Mouse (Mus musculus) hindbrain, embryonic 16.5 days (tissue): Measurements from ENCODE around the gene Il1rl1. TPM values are rescaled to one million over a fixed set of nuclear protein-coding genes. Genes with fewer than 3 reads are reported as not detected.

Experiments
- ATAC-seq: fragments of 200-750 bp; cut with Nextera tagmentation; 2 replicates; pipeline ENCODE4 v1.8.0; 2017; ENCODE audit warnings: moderate TSS enrichment, moderate library complexity
- H3K27ac ChIP-seq: fragments of 300-500 bp; sonication (generic); 2 replicates; pipeline ENCODE4 v1.5.1; 2014; ENCODE audit warnings: low read depth, mild to moderate bottlenecking, control low read depth, low read length, moderate library complexity
- H3K27me3 ChIP-seq: fragments of 300-500 bp; sonication (generic); replicated peaks from 2 replicates; pipeline ENCODE4 v1.6.1; 2014; ENCODE audit warnings: low read length; ENCODE audit not compliant: control insufficient read depth, insufficient read depth
- H3K36me3 ChIP-seq: fragments of 300-500 bp; sonication (generic); 2 replicates; pipeline ENCODE4 v1.6.1; 2014; ENCODE audit warnings: mild to moderate bottlenecking, low read length, moderate library complexity, mixed read lengths; ENCODE audit not compliant: control insufficient read depth, insufficient read depth
- H3K4me1 ChIP-seq: fragments of 300-500 bp; sonication (generic); 2 replicates; pipeline ENCODE4 v1.6.1; 2014; ENCODE audit warnings: low read depth, low read length; ENCODE audit not compliant: control insufficient read depth, insufficient read depth
- H3K4me2 ChIP-seq: fragments of 300-500 bp; sonication (generic); 2 replicates; pipeline ENCODE4 v1.6.1; 2014; ENCODE audit warnings: mild to moderate bottlenecking, low read length, control low read depth, moderate library complexity
- H3K4me3 ChIP-seq: fragments of 300-500 bp; sonication (generic); 2 replicates; pipeline ENCODE4 v1.5.1; 2014; ENCODE audit warnings: mild to moderate bottlenecking, low read length, control low read depth, moderate library complexity
- H3K9ac ChIP-seq: fragments of 300-500 bp; sonication (generic); 2 replicates; pipeline ENCODE4 v1.6.1; 2014; ENCODE audit warnings: low read depth, mild to moderate bottlenecking, control low read depth, low read length, moderate library complexity
- H3K9me3 ChIP-seq: fragments of 300-500 bp; sonication (generic); 2 replicates; pipeline ENCODE4 v1.6.1; 2014; ENCODE audit warnings: mild to moderate bottlenecking, low read length, moderate library complexity; ENCODE audit not compliant: control insufficient read depth
- WGBS: fragments of 180-500 bp; shearing (Covaris S2); extraction: QIAGEN DNeasy Blood & Tissue Kit; methylation state at CpG from one replicate; pipeline ENCODE4 v1.1.7; 2014; 5-methylcytosine and 5-hydroxymethylcytosine counted together
- polyA plus RNA-seq: library from polyadenylated mRNA; unstranded; fragments of >200 nt; fragmentation: Nextera tagmentation; extraction: Ambion mirVana; gene quantifications from 2 replicates; pipeline ENCODE4 v1.2.1, GENCODE M21; 2015

Gene Il1rl1
- polyA plus RNA-seq, 1 experiment from 2014 or later = 0.08 TPM

DNA sequence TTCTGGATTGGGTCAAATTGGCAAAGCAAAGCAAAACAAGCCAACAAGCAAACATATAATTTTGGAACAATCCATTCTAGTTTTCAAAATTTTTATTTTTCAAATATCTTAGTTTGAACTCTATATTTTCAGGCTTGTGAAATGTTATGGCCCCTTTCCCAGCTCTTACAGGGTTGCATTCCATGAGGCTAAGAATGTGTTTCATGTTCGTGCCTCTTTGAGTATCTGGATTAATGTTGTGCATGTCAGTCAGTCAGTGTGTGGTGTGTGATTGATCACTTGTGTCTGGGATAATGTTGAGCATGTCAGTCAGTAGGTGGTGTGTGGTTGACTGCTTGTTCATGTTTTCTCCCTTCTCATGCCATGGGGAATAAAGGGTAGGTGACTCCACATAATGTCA is 1.5 kb upstream of the Il1rl1 start:
- H3K9ac ChIP-seq = no peak overlapping the region
- no peak overlapping the region for H3K4me3 ChIP-seq
- ATAC-seq = no peak

GRCm38 (mm10) chr1:40430143-40430834 is 919 bp downstream of the Il1rl1 start:
- H3K27me3 ChIP-seq = no peaks in the 10 kb centered on the region
- no peaks in the 10 kb centered on the region for H3K9me3 ChIP-seq
- H3K4me2 ChIP-seq = no peak overlapping the region
- no peak overlapping the region for H3K4me3 ChIP-seq
- no peak overlapping the region for H3K27ac ChIP-seq
- 80% methylated on average over 4 of the region's 4 CpGs for WGBS
- no peak overlapping the region for H3K9ac ChIP-seq
- no peak for ATAC-seq
- no peaks in the 10 kb centered on the region for H3K36me3 ChIP-seq
- H3K4me1 ChIP-seq = no peaks in the 10 kb centered on the region

More for the DNA sequence above, 1.5 kb upstream of the Il1rl1 start:
- Histone ChIP-seq H3K4me1 (no peaks in the 10 kb centered on the region), H3K27me3 (no peaks in the 10 kb centered on the region), H3K27ac (no peak overlapping the region), H3K36me3 (no peaks in the 10 kb centered on the region), H3K9me3 (no peaks in the 10 kb centered on the region), H3K4me2 (no peak overlapping the region)
- WGBS = 82% methylated on average over 1 of the region's 1 CpGs

DNA sequence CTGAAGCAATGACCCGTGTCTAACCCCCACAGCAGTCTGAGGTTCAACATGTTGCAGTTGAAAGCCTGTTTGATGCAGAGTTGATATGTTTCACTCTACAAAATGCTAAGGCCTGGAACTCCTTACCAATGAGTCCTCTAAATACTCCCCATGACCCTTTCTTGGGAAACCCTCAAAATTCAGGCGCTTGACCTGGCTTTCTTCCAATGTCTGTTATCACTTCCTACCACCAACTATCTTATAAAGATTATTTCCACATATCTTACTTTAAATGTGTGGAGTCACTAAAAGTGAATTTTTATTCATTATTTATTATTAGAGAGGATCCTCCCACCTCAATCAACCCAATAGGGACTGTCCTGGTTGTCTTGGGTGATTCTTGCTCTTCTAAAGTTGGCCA is 2.8 kb downstream of the Il1rl1 start:
- no peak overlapping the region for H3K27ac ChIP-seq
- 93% methylated on average over 2 of the region's 2 CpGs for WGBS
- H3K36me3 ChIP-seq = no peaks in the 10 kb centered on the region
- no peak overlapping the region for H3K4me3 ChIP-seq
- no peak overlapping the region for H3K9ac ChIP-seq
- no peaks in the 10 kb centered on the region for H3K4me1 ChIP-seq
- H3K27me3 ChIP-seq = no peaks in the 10 kb centered on the region
- ATAC-seq = no peak
- H3K9me3 ChIP-seq = no peaks in the 10 kb centered on the region
- no peak overlapping the region for H3K4me2 ChIP-seq

- H3K36me3 ChIP-seq = no peaks in the 10 kb centered on the region
- no peaks in the 10 kb centered on the region for H3K27me3 ChIP-seq
- no peaks in the 10 kb centered on the region for H3K4me1 ChIP-seq
- H3K9ac ChIP-seq = no peak overlapping the region
- 81% methylated on average over 3 of the region's 3 CpGs for WGBS
- H3K9me3 ChIP-seq = no peaks in the 10 kb centered on the region
- no peak overlapping the region for H3K4me2 ChIP-seq
- ATAC-seq = no peak
- H3K27ac ChIP-seq = no peak overlapping the region
- no peak overlapping the region for H3K4me3 ChIP-seq
Measured at GRCm38 (mm10) chr1:40435936-40436335, 6.6 kb downstream of the Il1rl1 start.

- no peak for ATAC-seq
- Histone ChIP-seq H3K4me3 (no peak overlapping the region), H3K4me2 (no peak overlapping the region)
Measured at GRCm38 (mm10) chr1:40437340-40437739, 8.0 kb downstream of the Il1rl1 start.

DNA sequence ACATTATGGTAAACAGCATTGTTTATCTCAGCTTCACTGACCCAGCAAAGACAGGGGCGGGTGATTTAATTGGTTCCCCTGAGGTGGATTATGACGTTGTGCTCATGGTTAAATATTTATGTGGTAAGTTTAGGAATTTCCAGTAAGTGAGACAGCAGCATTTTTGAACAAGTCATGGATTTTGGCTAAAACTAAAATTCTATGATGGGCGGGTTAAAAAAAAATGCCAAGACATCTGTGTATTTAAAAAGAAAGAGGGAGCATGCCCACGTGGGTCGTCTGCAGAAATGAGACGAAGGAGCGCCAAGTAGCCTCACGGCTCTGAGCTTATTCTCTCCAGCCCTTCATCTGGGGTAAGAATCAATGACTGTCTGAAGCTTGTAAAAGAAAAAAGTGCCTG is 10.1 kb downstream of the Il1rl1 start:
- no peak overlapping the region for H3K4me2 ChIP-seq
- no peaks in the 10 kb centered on the region for H3K9me3 ChIP-seq
- H3K4me3 ChIP-seq = no peak overlapping the region
- 79% methylated on average over 8 of the region's 8 CpGs for WGBS
- no peak for ATAC-seq
- no peaks in the 10 kb centered on the region for H3K4me1 ChIP-seq
- H3K27me3 ChIP-seq = no peaks in the 10 kb centered on the region
- no peak overlapping the region for H3K27ac ChIP-seq
- H3K9ac ChIP-seq = no peak overlapping the region
- H3K36me3 ChIP-seq = no peaks in the 10 kb centered on the region

More at GRCm38 (mm10) chr1:40437340-40437739, 8.0 kb downstream of the Il1rl1 start:
- 97% methylated on average over 2 of the region's 2 CpGs for WGBS
- no peak overlapping the region for H3K9ac ChIP-seq
- no peaks in the 10 kb centered on the region for H3K27me3 ChIP-seq
- no peaks in the 10 kb centered on the region for H3K36me3 ChIP-seq
- H3K9me3 ChIP-seq = no peaks in the 10 kb centered on the region
- H3K27ac ChIP-seq = no peak overlapping the region
- H3K4me1 ChIP-seq = no peaks in the 10 kb centered on the region

- H3K4me2 ChIP-seq = no peak overlapping the region
- no peak overlapping the region for H3K9ac ChIP-seq
- H3K4me3 ChIP-seq = no peak overlapping the region
- WGBS = 87% methylated on average over 3 of the region's 3 CpGs
- H3K36me3 ChIP-seq = no peaks in the 10 kb centered on the region
- no peaks in the 10 kb centered on the region for H3K4me1 ChIP-seq
- no peaks in the 10 kb centered on the region for H3K9me3 ChIP-seq
- H3K27me3 ChIP-seq = no peaks in the 10 kb centered on the region
- H3K27ac ChIP-seq = no peak overlapping the region
- ATAC-seq = no peak
Measured at GRCm38 (mm10) chr1:40444800-40445199, 15.4 kb downstream of the Il1rl1 start.

DNA sequence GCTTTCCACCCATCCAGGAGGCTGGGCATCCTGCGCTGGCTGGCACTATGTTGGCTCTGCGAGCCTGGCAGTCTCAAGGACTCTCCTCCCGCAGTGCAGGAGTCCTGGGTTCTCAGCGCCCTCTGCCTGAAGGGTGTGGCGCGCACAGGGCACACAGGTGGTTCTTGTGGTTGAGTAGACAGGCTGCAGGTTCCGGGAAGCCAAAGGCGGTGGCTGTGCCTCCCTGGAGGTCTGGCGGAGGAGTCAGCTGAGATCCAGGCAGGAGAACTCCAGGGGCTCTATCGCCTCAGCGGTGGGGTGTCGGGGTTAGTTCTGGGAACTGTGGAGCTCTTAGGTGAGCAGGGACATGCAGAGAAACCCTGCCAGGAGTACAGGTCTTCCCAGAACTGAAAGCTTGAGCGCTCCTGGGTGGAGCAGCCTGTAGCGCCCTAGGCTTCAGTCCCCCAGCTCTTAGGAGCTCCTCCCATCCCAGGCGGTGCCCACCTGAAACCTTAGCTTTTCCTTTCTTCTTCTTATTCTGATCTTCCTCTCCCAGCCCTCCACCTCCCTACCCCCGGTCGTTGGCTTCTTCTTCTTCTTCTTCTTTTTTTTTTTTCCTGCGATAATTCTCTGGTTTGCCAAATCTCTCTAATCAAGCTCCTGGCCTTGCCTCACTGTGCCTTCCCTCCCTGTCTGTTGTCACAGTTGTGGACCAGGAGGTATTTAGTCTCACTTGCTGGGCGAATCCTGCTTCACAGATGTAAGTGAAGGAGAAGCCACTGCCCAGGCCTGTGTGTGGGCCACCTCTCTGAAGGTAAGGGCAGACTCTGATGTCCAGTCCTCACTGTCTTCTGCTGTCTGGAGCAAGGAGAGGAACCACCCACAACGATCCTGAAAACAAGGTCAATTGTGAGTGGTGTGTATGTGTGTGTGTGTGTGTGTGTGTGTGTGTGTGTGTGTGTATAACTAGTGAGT is 36.4 kb downstream of the Il1rl1 start, which contains the start of gene Il18r1:
Gene Il18r1 (plus strand): TSS at position 76 of the 954 bp plus-strand sequence.
- Histone ChIP-seq H3K36me3 (no peaks in the 10 kb centered on the region), H3K4me3 (no peak within 1 kb of the TSS), H3K4me1 (no peaks in the 10 kb centered on the region), H3K4me2 (no peak within 1 kb of the TSS), H3K9me3 (no peaks in the 10 kb centered on the region), H3K9ac (no peak within 1 kb of the TSS), H3K27ac (no peak within 1 kb of the TSS), H3K27me3 (no peaks in the 10 kb centered on the region)
- WGBS = 50% methylated on average over 20 of the region's 20 CpGs
- no peak for ATAC-seq

GRCm38 (mm10) chr1:40467306-40467705 is 37.9 kb downstream of the Il1rl1 start:
- ATAC-seq = no peak
- H3K4me1 ChIP-seq = no peaks in the 10 kb centered on the region
- no peaks in the 10 kb centered on the region for H3K9me3 ChIP-seq
- H3K4me3 ChIP-seq = no peak overlapping the region
- H3K27me3 ChIP-seq = no peaks in the 10 kb centered on the region
- no peak overlapping the region for H3K27ac ChIP-seq
- no peak overlapping the region for H3K9ac ChIP-seq
- WGBS = 92% methylated on average over 4 of the region's 4 CpGs
- H3K36me3 ChIP-seq = no peaks in the 10 kb centered on the region
- no peak overlapping the region for H3K4me2 ChIP-seq
